Mouse (Mus musculus) layer of hippocampus, postnatal 36 days (tissue): Measurements from ENCODE around the gene Acadvl. TPM values are rescaled to one million over a fixed set of nuclear protein-coding genes. Genes with fewer than 3 reads are reported as not detected.

ENCODE experiments used
- DNase-seq, 2 experiments: peaks; one replicate each; pipeline ENCODE4 v3.0.0; 2022
- total RNA-seq, 2 experiments: library from RNA; stranded (reverse); gene quantifications; 2 replicates each; pipeline ENCODE4 v1.2.3; 2021

Gene Acadvl
- total RNA-seq, 2 experiments from 2014 or later, result 54.9 to 58.6 TPM

GRCm38 (mm10) chr11:70001865-70002264, 13.3 kb downstream of the Acadvl start:
- no peak for DNase-seq

- DNase-seq, result no peak
These were observed 14.1 kb downstream of the Acadvl start for GRCm38 (mm10) chr11:70001159-70001558.

GRCm38 (mm10) chr11:70000396-70000898, 14.8 kb downstream of the Acadvl start, which contains the start of gene Dvl2:
Dvl2 (plus strand) TSS chr11:70000595.
- peak; percentile 85 to 86 for DNase-seq

DNA sequence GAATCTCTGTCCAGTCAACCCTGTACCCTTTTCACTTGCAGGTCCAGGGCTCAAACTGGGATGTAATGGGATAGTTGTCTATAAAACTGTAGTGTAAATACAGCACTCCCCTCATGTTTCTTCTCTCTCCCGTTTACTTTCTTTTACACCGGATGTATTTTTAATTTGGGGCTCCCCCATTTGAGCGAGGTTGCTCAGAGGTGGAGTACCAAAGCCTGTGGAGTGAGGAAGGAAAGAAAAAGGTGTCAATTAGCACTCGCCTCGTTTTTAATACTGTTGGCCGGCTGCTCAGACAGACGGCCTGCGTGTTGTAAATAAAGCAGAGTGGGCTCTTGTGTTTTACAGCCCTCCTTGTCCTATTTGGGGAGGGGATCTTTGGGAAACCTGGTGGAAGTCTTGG, 15.5 kb downstream of the Acadvl start:
- DNase-seq, result no peak

DNA sequence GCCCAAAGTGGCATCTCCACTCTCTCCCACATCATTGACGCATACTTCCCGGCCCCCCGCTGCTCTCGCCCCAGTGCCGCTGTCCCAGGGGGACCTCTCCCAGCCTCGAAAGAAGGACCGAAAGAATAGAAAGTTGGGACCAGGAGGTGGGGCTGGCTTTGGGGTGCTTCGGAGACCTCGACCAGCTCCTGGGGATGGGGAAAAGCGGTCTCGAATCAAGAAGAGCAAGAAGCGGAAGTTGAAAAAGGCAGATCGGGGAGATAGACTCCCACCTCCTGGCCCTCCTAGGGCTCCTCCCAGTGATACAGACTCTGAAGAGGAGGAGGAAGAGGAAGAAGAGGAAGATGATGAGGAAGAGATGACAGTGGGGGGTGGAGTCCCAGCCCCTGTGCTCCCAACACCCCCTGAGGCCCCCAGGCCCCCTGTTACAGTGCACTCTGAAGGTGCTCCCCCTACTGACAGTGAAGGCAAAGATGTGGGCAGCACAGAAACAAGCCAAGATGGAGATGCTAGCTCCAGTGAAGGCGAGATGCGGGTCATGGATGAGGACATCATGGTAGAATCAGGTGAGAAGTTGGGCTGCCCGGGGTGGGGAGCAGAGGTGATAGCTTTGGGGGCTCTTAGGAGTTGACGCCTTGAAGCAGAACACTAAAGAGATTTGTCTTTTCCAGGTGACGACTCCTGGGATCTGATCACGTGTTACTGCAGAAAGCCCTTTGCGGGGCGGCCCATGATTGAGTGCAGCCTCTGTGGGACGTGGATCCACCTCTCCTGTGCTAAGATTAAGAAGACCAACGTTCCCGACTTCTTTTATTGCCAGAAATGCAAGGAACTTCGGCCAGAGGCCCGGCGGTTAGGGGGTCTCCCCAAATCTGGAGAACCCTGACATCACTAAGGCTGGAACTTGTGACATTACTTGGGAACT, 16.4 kb downstream of the Acadvl start:
- DNase-seq, result no peak

DNA sequence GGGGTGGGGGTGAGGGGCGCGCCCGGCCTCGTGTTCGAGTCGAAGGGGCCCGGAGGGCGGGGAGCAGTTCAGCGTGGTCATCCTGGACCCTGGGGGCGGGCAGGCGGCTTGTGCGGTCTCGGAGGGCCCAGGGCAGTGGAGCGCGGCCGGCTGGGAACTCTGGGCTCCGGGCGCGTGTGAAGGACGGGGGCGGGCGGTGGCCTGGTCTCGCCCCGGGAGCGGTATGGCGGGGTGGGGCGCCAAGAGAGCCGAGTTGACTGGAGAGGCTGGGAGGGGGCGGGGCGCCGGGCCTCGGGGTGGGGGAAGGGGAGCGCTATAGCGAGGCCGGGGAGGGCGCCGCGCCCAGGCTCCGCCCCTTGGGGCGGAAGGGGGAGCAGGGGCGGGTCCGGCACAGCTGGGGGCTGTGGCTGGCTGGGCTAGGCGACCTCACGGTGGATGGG, 18.1 kb downstream of the Acadvl start:
- peak; percentile 70 to 73 for DNase-seq

DNA sequence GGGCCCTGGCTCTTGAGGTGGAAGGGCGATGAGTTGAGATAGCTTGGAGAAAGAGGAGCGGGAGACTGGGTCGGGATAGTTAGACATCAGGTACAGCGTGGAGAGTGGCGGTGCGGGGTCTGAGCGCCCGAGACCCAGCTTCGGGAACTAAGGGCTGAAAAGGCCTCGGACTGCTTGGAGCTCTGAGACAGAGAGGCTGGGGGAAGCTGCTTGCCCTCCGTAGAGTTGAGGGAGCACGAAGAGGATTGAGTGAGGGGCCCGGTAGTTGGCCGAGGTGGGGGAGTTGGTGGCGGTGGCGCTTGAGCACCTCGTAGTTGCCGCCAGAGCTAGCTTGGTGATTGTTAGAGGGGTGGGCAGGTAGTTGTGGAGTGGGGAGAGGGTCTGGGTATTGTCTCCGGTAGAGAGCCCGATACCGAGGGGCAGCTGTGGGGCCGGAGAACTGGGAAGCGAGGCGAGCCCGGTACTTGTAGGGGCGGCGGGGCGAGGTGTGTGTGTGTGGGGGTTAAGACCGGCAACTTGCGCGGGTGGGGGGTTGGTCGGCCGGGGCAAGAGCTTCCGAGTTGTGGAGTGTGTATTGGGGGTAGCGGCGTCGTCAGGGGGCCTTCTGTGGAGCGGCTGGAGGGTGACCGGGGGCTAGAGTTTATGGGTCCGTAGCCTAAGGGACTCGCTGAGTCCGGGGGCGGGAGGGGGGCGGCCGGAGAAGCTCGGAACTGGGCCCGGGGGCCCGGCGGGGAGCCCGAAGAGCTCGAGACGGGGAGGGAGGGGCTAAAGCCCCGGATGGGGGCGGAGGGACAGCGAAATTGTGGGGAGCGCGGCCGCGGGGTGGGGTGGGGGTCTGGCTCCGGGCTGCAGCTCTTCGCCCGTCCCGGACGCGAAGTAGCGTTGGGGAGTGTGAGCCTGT, 18.8 kb downstream of the Acadvl start:
- DNase-seq, result no peak

DNA sequence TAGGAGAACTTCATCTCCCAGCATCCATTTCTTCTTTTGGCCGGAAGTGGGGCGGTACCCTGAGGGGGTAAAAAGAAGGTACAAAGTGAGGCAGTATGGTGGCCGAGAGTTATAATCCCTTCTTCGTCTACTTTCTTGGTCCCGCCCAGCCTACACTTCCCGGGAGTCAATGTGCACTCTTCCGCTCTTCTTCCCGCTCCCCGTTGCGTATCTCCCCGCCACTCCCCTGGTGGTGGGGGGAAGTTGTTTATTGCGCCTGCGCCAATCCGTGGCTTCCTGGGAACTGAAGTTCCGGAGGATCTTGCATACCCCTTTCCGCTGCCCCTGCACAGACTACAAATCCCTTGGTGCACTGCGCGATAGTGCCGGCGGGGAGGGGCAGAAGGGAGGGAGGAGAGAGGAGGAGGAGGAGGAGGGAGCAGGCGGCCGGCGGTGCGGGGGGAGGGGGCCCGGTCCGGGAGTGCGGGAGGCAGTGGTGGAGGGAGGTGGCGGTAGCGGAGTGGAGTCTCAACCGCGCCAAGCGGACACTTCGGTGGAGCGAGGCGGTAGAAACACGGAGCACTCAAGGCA, 19.7 kb downstream of the Acadvl start, which contains the start of gene Phf23:
Gene Phf23, plus strand, starts transcription at position 387 of the 570 bp plus-strand sequence.
- peak; percentile 97 to 98 for DNase-seq

GRCm38 (mm10) chr11:69994401-69995090, 20.7 kb downstream of the Acadvl start:
- no peak for DNase-seq

GRCm38 (mm10) chr11:69992932-69993331, 22.3 kb downstream of the Acadvl start:
- DNase-seq, result no peak

DNA sequence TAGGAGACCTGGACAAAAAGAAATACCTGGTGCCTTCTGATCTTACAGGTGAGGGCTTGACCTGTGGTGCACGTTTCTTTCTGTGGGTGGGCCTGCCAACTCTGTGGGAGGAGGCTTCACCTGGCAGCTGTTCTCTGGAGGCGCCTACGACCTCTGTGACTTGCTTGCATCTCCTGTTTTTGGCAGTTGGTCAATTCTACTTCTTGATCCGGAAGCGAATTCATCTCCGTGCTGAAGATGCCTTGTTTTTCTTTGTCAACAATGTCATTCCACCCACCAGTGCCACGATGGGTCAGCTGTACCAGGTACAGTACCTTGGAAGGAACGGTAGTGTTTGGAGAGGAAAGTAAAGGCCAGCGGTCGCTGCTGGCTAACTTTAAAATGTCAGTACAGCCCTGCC, 22.8 kb downstream of the Acadvl start:
- no peak for DNase-seq

GRCm38 (mm10) chr11:69991711-69992110, 23.5 kb downstream of the Acadvl start:
- DNase-seq, result no peak

DNA sequence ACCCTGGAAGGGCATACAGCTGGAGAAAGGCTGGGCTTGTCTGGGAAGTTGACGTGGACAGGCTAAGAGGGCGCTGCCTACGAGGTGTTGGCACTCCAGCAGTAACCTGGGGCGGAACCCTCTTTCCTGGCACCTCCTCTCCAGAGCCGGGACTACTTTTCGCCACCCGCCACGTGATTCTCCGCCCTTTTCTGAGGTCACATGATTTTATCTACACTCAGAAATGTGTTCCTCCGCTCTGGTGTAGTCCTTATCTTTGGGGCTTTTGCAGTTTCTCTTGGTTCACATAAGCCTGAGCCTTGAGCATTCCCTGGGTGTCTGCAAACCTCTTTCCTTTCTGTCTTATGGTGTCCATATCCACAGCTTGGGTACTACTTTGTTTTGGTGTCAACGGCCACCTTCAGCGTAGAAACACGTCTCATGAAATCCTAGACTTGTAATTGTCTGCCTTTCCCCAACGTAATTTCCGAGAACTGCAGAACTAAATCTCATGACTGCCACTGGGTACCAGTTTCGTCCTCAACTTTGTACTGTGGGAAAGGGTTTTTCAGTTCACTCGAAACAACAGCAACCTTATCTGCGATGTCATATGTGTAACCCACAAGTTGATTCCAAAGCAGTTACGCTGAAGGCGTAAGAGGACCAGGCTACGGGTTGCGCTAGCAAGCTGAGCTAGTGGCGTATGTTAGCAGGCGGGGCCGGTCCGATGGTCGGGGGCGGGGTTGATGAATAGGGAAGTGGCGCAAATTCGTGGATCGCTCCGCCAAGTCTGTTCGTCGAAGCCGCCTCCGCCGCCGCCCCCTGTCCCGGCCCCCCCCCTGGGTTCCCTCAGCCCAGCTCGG, 24.1 kb downstream of the Acadvl start, which contains the start of gene Gabarap:
Gene Gabarap, plus strand, starts transcription at position 294 of the 842 bp plus-strand sequence.
- DNase-seq, result peak; percentile 96

DNA sequence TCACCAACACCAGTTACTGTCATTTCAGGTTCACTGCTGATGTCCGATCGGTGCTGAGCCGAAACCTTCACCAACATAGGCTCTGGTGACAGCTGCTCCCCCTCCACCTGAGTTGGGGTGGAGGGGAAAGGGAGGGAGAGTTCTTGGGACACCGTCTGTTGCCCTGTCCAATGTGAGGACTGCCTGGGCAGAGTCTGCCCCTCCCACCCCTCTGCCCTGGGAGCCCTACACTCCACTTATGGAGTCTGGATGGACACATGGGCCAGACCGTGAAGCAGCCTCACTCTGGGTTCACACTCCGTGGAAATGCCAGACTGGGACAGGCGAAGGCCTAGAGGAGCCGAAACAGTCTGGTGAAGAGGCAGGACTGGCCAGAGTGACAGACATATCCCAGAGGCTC, 25.3 kb downstream of the Acadvl start:
- no peak for DNase-seq

DNA sequence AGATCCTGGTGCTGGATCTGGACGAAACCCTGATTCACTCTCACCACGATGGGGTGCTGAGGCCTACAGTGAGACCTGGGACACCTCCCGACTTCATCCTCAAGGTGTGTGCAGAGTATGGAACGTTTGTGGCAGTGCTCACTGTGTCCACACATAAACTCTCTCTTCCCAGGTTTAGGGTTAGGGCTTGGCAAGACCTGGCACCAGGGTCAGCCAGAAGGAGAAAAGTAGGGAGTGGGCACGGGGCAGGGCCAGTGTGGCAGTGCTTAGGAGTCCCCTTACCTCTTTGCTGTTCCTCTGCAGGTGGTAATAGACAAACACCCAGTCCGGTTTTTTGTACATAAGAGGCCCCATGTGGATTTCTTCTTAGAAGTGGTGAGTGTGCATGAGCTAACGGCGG, 30.8 kb downstream of the Acadvl start:
- no peak for DNase-seq

- no peak for DNase-seq
These were observed 31.8 kb downstream of the Acadvl start for GRCm38 (mm10) chr11:69983377-69983776.

DNA sequence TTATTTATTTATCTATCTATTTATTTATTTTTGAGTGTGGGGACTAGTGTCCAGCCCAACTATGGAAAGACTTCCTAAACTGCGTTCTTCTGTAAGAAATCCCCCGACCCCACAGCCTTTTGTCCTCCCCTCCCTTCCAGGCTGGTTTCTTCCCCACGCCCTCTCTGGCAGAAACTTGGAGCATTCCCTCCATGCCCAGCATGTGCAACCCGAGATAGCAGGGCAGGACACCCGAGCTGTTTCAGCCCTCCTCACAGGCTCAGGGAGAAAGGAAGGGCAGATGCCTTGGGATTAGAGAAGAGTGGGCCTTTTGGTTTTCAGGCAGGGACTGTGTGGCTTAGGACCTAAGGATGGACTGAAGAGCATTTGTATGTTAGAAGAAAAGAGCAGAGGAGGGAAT, 32.3 kb downstream of the Acadvl start:
- DNase-seq, result no peak

DNA sequence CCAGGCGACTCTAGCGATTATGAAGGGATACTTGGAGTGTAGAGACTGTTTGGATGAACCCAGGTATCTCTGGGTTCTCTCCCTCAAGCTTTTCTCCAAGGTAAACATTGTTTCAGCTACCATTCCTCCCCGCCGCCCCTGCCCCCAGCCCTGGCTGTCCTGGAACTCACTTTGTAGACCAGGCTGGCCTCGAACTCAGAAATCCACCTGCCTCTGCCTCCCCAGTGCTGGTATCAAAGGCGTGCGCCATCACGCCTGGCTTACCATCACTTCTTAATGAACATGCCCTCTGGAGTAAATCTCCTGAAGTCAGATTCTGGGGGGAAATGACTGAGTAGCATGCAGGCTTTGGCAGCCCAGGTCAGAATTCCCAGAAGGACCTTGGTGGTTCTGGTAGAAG, 33.0 kb downstream of the Acadvl start, which contains the start of gene Elp5:
Gene Elp5, minus strand, starts transcription at position 293 of the 400 bp plus-strand sequence.
- no peak for DNase-seq

DNA sequence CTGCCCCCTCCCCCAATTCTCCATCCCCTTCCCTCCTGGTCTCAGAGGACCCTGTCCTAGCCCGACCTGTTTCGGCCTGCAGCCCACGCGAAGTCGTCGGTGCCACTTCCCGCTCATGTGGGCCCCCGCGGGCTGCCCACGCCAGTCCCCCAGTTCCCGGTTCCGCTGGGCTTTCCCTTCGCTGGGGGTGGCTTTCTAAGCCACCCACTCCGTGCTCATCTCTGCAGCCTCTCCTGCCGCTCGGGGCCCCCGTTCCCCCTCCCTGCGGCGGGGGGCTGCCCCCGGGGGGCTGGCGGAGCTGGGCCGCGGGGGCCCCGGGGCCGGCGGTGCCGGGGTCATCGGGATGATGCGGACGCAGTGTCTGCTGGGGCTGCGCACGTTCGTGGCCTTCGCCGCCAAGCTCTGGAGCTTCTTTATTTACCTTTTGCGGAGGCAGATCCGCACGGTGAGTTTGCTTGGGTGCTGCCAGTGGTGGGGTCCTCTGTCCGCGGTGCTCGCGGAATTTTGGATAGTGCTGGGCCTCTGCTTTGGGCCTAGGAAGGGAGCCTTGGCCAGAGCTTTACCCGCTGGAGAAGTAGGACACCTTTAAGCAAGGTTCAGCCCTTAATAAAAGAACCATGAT, 34.0 kb downstream of the Acadvl start, which contains the start of gene Ctdnep1:
Gene Ctdnep1, plus strand, starts transcription at position 16 of the 622 bp plus-strand sequence.
- DNase-seq, result no peak
